Mouse (Mus musculus): ENCODE measurements around the gene H2afz.
"Not testable (repeated sequence)": the region's sequence is repeated elsewhere in the genome, so short reads cannot be mapped to it uniquely, and the experiment has no call there.

H2afz gene

DNA sequence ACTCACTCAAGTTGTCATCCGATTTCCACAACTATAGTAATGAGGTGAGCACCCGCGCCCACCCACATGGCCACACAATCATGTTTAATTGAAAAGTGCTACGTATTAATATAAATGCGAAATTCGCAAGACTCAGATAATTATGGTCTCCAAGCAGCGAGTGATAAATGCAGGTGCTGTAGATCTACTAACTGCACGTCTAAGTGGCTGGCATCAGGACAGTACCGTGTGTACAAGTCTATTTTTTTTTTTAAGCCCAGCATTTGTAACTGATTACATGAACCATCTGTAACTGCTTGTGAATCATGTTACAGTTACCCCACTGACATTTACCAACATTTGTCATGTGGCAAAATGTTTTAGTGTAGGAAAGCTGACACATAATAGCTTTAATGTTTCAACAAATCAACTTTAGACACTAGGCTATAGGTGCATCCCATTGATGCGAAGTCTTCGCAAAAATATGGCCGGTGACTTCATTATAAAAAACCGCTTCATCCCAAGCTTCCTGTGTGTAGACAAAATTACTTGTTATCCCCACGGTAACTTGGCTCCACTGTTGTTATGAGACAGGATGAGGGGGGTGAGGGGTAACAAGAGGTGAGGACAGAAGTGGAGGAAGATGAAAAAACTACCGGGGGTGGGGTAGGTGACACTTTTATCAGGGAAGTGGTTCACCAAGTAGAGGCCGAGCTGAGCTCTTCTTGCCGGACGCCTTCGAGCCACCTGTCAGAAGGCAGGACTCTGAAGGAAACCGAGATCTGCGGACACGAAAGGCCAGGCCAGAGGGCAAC, 760 bp upstream of the H2afz start:
- no peak for DNase-seq

DNA sequence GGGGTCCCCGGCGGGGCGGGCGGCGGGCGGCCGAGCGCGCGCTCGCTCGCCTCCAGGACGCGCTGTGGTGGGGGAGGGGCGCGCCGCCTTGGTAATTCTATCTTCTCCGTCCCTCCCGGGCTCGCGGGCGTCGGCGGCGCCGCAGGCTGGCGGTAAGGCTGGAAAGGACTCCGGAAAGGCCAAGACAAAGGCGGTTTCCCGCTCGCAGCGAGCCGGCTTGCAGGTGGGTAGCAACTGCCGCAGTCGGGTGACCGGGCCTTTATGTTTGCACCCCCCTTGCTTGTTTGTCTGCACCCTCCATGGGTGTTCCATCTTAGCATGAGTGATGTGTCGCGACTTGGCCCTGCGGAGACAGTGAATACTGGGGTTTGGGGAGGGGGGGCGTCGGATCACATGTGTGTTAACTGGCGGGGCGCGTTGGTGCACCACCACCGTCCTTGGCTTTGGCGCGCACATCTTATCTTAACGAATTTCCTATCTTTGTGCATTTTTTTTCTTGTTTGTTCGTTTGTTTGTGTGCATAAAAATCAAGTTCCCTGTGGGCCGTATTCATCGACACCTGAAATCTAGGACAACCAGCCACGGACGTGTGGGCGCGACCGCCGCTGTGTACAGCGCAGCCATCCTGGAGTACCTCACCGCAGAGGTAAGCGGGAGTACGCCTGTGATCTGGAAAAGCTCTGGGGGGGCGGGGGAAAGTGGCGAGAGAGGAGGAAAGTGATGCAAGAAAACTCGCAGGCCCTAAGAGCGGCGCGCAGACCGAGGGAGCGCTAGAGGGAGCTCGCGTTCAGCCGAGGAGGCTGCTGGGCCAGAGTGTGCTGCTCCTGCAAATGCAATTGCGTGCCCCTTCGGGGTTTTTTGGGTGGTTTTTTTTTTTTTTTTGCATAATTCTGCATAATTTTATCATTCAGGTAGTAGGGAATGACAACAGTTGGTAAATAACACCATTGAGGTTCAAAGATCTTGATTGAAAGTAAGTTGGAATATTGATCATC, 998 bp downstream of the H2afz start:
- peak; percentile 90 for DNase-seq

DNA sequence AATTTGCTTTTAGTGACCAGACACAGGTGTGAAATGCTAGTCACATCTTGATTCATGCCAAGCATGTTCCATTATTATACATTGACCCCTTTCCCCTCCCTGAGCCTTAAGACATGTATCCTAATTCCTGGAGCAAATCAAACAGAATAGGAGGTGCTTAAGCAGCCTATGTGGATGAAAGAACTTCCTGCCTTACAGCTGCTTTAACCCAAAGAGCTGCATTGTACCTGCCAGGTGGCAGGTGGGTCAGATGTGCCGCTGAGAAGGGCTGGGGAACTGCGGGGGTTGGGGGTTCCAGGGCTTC, 2.8 kb downstream of the H2afz start:
- DNase-seq = no peak

DNA sequence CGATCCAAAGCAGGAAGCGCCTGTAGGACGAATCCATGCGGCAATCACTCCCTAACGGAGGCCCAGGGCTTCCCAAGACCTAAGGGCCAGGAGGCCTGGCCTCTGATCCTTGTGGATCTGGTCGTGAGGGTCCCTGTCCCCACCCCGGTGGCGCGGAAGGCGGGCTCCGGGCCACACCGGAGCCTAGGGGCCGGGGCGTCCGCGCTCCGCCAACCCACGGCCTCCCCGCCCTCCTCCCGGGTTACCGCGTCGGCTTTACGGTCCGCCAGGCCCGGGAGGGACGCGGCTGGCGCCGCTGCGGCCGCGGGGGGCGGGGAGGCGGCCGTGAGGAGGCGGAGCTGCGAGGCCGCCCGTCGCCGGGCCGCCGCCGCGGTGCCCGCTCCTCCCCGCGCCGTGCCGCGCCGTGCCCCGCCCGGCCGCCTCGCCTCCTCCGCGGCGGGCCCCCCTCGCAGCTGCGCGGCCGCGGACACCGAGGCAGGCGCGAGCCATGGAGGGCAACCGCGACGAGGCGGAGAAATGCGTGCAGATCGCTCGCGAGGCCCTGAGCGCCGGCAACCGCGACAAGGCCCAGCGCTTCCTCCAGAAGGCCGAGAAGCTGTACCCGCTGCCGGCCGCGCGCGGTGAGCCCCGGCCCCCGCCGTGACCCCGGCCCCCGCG, 3.3 kb downstream of the H2afz start, which contains the start of gene Dnajb14:
Gene Dnajb14 (plus strand): TSS at position 239 of the 657 bp plus-strand sequence.
- peak; percentile 79 for DNase-seq

DNA sequence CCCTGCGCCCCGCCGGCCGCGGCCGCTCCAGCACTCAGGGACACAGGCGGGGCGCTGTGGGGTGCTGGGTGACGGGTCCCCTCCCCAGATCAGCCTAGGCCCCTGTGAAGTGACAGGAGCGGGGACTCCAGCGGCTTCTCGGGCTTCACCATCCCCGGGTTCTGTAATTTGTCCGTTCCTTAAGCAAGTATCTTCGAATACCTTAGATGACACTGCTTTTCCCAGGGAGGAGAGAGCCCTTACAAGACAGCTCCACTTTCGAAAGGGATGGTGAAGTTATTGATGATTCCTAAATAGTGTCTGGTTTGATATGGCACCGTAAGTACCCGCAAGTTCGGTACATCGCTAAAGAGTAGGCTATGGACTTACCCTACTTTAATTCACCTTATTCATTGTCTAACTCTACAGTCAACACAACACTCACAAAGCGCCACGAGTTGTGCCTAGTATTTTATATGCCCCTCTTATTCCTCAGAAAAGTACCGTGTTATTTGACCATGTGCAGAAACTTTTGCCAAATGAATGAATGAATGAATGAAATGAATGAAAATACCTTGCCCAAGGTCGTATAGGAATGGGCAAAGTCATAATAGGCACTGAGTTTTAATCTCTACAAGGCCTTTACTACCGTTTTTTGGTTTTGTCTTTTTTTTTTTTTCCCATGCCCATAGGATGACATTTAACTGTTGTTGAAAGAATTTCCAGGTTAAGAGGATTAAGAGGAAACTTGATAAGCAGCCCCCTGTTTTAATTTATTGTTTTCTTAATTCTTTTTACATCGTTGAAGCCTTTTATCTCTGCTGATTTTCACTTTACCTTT, 4.0 kb downstream of the H2afz start:
- no peak for DNase-seq

DNA sequence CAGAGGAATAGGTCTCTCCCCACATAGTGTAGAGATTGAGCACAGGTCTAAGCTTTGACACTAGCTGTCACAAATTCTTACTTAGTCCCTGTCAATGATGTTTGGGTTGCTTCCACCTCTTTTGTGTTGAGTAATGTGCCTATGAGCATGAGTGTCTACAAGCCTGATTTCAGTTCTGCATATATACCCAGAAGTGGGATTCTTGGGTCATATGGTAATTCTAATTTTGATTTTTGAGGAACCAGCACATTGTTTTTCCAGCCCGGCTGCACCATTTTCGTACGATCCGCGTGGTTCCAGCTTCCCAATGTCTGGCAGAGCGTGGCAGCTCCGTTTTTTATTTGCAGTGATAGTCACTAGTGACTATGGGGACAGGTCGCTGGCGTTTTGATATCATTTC, 5.1 kb downstream of the H2afz start:
- DNase-seq = no peak

DNA sequence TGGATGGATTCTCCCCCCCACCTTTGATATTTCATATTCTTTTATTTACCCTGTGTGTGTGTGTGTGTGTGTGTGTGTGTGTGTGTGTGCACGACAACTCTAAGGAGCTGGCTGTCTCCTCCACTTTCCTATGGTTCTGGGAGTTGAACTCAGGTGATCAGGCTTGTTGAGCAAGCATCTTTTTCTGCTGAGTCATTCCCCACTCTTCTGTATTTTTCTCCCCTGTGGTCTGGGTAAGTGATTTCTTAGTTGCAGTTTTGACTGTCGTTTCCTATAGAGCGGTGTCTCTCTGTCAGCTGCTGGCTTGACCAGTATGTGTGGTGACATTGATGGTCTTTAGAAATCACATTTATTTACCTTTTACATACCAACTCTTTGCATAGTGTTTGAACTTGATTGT, 15.0 kb downstream of the H2afz start:
- no peak for DNase-seq

DNA sequence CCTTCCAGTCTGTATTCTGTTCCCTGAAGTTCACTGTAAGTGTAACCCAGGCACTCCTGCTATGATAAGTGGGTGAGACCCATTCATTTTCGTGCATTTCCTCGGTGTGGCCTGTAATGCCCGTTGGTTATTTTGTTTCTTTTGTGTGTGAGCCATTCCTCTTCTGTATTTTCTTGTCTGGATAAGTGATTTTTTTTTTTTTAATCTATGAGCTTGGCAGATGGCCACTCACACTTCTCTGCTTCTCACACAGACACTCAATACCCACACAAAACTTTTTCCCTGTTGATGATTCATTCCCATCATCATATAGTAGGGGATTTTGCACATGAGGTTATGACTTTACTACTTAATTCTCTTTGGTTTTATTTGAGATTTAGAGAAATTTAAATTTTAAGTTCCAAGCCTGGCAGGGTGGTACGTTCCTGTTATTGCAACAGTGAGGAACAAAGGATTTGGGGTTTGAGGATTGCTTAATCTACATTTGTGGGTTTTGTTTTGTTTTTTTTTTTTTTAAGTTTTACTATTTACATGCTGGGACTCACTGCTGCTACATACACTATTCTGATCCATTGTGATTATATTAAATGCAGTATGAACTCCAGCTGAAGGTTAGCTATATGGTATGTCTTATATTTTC, 15.9 kb downstream of the H2afz start:
- no peak for DNase-seq

DNA sequence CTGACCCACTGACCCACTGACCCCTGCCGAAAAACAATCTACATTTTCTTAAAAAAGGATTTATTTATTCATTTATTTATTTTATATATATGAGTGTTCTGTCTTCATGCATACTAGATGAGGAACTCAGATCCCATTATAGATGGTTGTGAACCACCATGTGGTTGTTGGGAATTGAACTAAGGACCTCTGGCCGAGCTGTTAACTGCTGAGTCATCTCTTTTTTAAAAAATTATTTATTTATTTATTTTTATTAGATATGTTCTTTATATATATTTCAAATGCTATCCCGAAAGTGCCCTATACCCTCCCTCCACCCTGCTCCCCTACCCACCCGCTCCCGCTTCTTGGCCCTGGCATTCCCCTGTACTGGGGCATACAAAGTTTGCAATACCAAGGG, 16.8 kb downstream of the H2afz start:
- no peak for DNase-seq

DNA sequence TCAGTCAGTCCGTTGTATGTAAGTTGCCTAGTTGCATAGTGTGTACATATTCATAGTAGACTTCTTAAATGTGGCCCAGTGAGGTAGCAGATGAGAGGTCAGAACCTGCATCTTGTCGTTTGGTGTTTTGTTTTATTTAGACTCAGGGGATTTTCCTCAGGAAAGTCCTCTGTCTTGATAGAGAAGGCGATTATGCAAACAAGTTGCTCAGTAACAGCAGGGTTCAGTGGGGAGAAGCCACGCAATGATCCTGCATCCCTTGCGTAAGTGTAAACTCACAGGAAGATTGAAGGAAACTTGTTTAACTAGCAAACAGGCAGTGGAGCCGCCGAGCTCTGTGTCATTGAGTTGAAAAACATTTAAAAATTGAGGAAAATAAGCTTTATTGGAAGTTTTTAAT, 23.7 kb downstream of the H2afz start:
- no peak for DNase-seq

DNA sequence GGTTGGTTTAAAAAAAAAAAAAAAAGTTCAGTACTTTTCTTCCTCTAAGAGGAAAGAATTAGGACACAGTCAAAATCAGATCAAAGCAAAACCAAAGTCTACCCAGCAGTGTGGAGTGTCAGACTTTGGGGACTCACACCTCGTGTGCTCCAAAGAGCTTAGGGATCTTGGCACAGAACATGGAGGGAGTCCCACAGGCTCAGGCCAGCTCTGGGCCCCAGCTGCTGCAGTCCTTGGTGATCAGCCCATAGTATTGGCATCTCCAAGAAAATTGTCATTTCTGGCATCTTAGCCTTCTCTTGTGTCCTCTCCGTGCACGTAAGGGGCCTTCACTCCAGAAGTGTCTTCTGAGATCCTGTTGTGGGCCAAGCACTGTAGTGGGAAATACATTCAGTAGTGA, 26.8 kb downstream of the H2afz start:
- DNase-seq = no peak

DNA sequence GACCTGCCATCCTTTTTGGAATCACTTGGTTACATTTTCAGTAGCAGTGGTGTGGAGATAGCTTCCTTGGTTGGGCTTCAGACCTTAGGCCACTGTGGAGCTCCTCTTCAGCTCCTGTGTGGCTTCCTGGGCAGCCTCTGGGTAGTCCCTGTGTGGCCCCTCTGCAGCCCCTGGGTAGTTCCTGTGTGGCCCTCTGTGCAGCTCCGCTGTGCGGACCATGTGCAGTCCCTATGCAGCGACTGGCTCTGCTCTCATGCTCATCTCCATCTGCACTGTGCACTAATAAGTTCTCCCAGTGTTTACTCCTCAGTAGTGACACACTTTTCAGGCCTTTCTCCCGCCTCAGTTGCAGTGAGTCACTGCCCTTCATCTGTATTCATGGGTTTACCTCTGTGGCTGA, 27.8 kb downstream of the H2afz start:
- DNase-seq = no peak

DNA sequence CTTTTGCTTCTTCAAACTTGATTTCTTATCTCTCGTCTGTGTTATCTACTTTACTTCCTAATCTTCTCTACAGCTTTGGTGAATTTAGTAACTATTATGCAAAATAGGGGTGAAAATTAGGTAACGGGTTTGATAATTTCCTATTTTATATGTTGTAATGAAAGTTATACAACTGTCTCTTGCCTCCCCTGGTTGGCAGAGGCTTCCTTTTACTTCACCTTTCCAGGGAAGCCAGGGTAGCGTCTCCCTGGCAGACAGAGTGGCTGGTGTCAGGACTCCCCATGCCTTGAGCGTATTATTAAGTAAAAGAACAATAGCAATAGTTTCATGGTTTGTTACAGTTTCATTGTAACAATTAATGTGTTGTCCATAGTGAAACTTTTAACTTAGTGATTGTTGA, 29.5 kb downstream of the H2afz start:
- DNase-seq = no peak

DNA sequence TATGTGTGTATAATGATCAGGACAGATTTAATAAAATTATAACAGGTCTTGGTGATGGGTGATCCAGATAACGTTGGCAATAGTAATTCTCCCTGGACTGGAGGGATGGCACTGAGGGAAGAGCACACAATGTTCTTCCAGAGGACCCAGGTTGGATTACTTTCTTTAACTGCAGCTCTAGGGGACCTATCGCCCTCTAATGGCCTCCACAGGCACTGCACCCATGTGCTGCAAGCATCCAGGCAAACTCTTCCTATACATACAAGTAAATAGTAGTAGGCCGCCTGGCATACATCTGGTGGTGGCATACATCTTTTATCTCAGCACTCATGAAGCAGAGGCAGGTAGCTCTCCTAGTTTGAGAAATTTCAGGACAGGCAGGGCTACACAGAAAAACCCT, 30.9 kb downstream of the H2afz start:
- DNase-seq = no peak

DNA sequence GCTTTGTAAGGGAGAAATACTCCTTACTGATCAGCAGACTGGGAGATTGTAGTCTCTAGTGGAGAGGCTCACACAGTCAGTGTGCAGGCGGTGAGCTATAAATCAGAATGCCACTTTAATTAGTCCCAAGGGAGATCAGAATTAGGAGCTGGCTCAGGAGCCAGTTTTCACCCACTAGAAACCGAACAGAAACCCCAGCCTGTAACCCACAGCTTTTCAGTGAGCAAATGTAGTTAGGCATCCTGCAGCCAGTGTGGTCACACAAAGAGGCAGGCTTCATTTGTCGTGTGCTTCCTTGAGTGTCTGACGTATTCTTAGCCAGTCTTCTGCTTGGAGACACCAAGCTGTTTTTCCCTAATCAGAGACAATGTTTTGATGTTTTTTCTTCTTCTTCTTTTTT, 32.1 kb downstream of the H2afz start:
- DNase-seq = no peak

DNA sequence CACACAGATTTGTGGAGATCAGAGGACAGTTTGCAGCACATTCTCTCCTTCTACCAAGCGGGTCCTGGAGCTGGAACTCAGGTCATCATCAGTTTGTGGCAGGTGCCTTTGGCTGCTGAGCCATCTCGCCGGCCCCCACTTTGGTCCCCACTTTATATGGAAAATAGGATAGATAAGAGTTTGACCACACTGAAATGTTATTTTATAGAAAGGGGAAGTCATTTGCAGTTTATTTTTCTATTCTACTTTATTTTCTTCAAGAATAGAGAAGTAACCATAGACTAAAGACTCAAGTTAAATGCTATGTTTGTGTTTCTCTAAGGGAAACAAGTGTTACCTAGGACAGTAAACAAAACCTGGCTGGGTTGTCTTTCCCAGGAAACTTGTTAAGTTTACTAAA, 32.6 kb downstream of the H2afz start:
- DNase-seq = no peak

DNA sequence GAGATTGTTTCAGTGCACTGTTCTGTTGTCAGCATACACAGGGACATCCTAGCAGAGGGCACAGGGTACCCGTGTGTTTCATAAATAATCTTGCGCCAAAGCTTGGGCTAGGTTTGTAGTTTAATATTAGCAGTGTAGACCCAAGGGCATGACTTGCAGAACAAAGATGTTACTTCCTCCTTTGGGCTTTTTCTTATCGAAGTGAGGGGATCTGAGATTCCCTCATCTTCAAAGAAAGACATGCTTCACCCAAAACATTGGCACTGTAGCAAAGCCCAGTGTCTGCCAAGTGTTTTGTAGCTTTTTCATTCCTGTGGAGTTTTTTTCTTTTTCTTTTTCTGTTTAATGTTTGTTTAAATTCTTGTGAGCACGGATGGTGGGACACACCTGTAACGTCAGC, 33.4 kb downstream of the H2afz start:
- no peak for DNase-seq

DNA sequence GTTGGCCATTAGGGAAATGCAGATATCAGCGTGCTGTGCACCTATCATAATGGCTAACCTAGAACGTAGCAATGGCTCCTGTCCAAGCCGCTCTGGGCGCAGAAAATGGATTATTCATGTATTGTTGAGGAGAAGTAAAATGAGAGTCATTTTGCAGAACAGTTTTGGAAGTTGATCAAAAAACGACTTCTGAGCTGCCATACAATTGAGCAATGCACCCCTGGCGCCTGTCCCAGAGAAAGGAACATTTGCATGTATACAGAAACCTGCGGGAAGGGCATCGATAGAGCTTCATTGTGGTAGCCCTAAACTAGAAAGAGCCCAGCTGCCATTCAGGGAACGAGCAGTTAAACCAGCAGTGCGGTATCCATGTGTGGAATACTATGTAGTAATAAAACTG, 35.9 kb downstream of the H2afz start:
- no peak for DNase-seq

DNA sequence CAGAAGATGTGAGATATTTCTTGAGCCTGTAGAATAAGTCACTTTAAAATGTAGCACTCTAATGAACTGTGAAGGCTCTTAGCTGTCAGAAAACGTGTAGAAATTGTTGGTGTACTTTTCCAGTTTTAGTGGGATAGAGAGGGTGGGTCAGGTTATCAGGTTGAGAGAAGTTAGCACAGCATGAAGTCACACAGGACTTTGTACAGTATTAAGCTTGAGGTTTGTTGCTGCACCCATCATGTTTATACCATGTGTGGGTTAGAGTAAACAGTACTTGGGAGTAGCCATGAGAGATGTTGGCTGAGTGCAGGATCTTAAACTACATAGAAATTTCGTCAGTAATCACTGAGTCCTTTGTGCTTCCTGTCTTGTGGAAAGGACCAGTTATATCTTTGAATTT, 48.8 kb downstream of the H2afz start:
- no peak for DNase-seq

DNA sequence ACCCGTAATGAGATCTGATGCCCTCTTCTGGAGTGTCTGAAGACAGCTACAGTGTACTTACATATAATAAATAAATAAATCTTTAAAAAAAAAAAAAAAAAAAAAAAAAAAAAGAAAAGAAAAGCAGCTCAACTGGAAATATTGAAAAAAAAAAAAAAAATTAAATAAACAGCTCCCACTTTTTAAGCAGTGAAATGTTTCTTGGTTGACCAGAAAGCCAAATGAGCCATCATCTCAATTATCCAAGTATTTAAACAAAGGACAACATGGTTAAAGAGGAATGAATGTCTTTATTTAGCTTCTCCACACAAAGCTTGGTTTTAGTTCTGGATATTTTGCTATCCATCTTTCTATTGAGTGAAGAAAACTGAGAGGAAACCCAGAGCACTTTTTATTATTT, 50.3 kb downstream of the H2afz start:
- not testable (repeated sequence) for DNase-seq
